Mouse (Mus musculus): ENCODE results near the gene Sbno2. TPM values are rescaled to one million over a fixed set of nuclear protein-coding genes. Genes with fewer than 3 reads are reported as not detected.

Gene Sbno2
- total and polyA plus RNA-seq, 2 experiments from 2014 or later, result 7.6 to 24.3 TPM

- peak; percentile 60 for DNase-seq (ENCODE audit: low spot score)
- Histone ChIP-seq H3K27me3 (ENCODE audit: insufficient read depth, low read length) (no peaks in the 10 kb centered on the region), H3K9ac (replicated peaks; ENCODE audit: low read length, poor library complexity, severe bottlenecking) (no peak overlapping the region), H3K36me3 (ENCODE audit: insufficient read depth, low read length) (peaks cover 15% of the 10 kb centered on the region), H3K27ac (ENCODE audit: low read depth, low read length) (no peak overlapping the region), H3K4me3 (ENCODE audit: low read depth, low read length) (no peak overlapping the region), H3K4me2 (ENCODE audit: low read depth, low read length, poor library complexity, severe bottlenecking) (no peak overlapping the region), H3K4me1 (ENCODE audit: insufficient read depth, low read length) (no peaks in the 10 kb centered on the region), H3K9me3 (ENCODE audit: low read length) (no peaks in the 10 kb centered on the region)
- ATAC-seq (ENCODE audit: low FRiP score), result 0 out of 2 replicates have a peak, but pooled peaks have one; percentile 31
- no peak for TF ChIP-seq CTCF (IDR thresholded peaks at IDR 0.05)
- 71% methylated on average over 9 of the region's 9 CpGs for WGBS
These were observed 34.4 kb downstream of the Sbno2 start for GRCm38 (mm10) chr10:80070837-80071515.

- no peaks in the 10 kb centered on the region for H3K4me1 ChIP-seq (ENCODE audit: insufficient read depth, low read length)
- TF ChIP-seq CTCF (IDR thresholded peaks at IDR 0.05), result no peak
- no peak overlapping the region for H3K27ac ChIP-seq (ENCODE audit: low read depth, low read length)
- no peaks in the 10 kb centered on the region for H3K9me3 ChIP-seq (ENCODE audit: low read length)
- H3K9ac ChIP-seq (replicated peaks; ENCODE audit: low read length, poor library complexity, severe bottlenecking), result no peak overlapping the region
- 96% methylated on average over 4 of the region's 4 CpGs for WGBS
- no peaks in the 10 kb centered on the region for H3K27me3 ChIP-seq (ENCODE audit: insufficient read depth, low read length)
- H3K4me2 ChIP-seq (ENCODE audit: low read depth, low read length, poor library complexity, severe bottlenecking), result no peak overlapping the region
- peaks cover 15% of the 10 kb centered on the region for H3K36me3 ChIP-seq (ENCODE audit: insufficient read depth, low read length)
- ATAC-seq (ENCODE audit: low FRiP score) (no peak), DNase-seq (ENCODE audit: low spot score) (no peak)
- no peak overlapping the region for H3K4me3 ChIP-seq (ENCODE audit: low read depth, low read length)
These were observed 35.4 kb downstream of the Sbno2 start for GRCm38 (mm10) chr10:80069948-80070450.

GRCm38 (mm10) chr10:80069251-80069650, 36.1 kb downstream of the Sbno2 start:
- Histone ChIP-seq H3K9ac (replicated peaks; ENCODE audit: low read length, poor library complexity, severe bottlenecking) (no peak overlapping the region), H3K4me1 (ENCODE audit: insufficient read depth, low read length) (no peaks in the 10 kb centered on the region), H3K4me2 (ENCODE audit: low read depth, low read length, poor library complexity, severe bottlenecking) (no peak overlapping the region), H3K27me3 (ENCODE audit: insufficient read depth, low read length) (no peaks in the 10 kb centered on the region), H3K36me3 (ENCODE audit: insufficient read depth, low read length) (peaks cover 20% of the 10 kb centered on the region), H3K4me3 (ENCODE audit: low read depth, low read length) (no peak overlapping the region), H3K27ac (ENCODE audit: low read depth, low read length) (no peak overlapping the region), H3K9me3 (ENCODE audit: low read length) (no peaks in the 10 kb centered on the region)
- DNase-seq (ENCODE audit: low spot score) (no peak), ATAC-seq (ENCODE audit: low FRiP score) (no peak)
- no peak for TF ChIP-seq CTCF (IDR thresholded peaks at IDR 0.05)
- WGBS, result 92% methylated on average over 6 of the region's 7 CpGs

- Histone ChIP-seq H3K9ac (replicated peaks; ENCODE audit: low read length, poor library complexity, severe bottlenecking) (no peak overlapping the region), H3K36me3 (ENCODE audit: insufficient read depth, low read length) (peaks cover 46% of the 10 kb centered on the region), H3K4me3 (ENCODE audit: low read depth, low read length) (no peak overlapping the region), H3K9me3 (ENCODE audit: low read length) (no peaks in the 10 kb centered on the region), H3K4me2 (ENCODE audit: low read depth, low read length, poor library complexity, severe bottlenecking) (no peak overlapping the region), H3K27me3 (ENCODE audit: insufficient read depth, low read length) (no peaks in the 10 kb centered on the region), H3K27ac (ENCODE audit: low read depth, low read length) (no peak overlapping the region), H3K4me1 (ENCODE audit: insufficient read depth, low read length) (no peaks in the 10 kb centered on the region)
- 0 out of 2 replicates have a peak, but pooled peaks have one; percentile 5 for TF ChIP-seq CTCF (IDR thresholded peaks at IDR 0.05)
- ATAC-seq (ENCODE audit: low FRiP score), result no peak
- no peak for DNase-seq (ENCODE audit: low spot score)
- WGBS, result 80% methylated on average over 23 of the region's 23 CpGs
These were observed 41.3 kb downstream of the Sbno2 start for GRCm38 (mm10) chr10:80063877-80064650.

- no peaks in the 10 kb centered on the region for H3K9me3 ChIP-seq (ENCODE audit: low read length)
- no peaks in the 10 kb centered on the region for H3K4me1 ChIP-seq (ENCODE audit: insufficient read depth, low read length)
- no peak overlapping the region for H3K4me3 ChIP-seq (ENCODE audit: low read depth, low read length)
- TF ChIP-seq CTCF (IDR thresholded peaks at IDR 0.05), result no peak
- no peak overlapping the region for H3K4me2 ChIP-seq (ENCODE audit: low read depth, low read length, poor library complexity, severe bottlenecking)
- ATAC-seq (ENCODE audit: low FRiP score), result 0 out of 2 replicates have a peak, but pooled peaks have one; percentile 39
- WGBS, result 77% methylated on average over 5 of the region's 5 CpGs
- no peak overlapping the region for H3K27ac ChIP-seq (ENCODE audit: low read depth, low read length)
- peak; percentile 43 for DNase-seq (ENCODE audit: low spot score)
- no peak overlapping the region for H3K9ac ChIP-seq (replicated peaks; ENCODE audit: low read length, poor library complexity, severe bottlenecking)
- no peaks in the 10 kb centered on the region for H3K27me3 ChIP-seq (ENCODE audit: insufficient read depth, low read length)
- H3K36me3 ChIP-seq (ENCODE audit: insufficient read depth, low read length), result peaks cover 49% of the 10 kb centered on the region
These were observed 42.3 kb downstream of the Sbno2 start for GRCm38 (mm10) chr10:80063104-80063503.

All from midbrain, postnatal 0 days (tissue).